Comparison of ENCODE assay signal across 8 mouse cellular contexts in the genomic region with DNA sequence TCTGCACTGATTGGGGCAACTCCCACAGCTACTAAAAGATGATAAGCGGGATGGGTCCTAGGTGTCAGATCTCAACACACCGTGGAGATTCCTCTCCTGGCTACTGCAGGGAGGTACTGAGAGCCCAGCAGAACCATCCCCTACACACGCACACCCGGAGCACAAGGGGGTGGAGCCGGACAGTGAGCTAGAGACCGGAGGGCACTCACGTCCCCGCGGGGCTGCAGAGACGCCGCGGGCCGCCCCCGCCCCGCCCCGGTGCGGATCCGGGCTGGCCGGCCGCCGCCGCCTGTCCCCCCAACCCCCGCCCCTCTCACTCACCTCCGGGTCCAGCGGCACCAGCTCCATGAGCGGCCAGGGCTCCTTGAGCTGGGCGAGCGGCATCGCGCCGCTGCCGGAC. TPM values are rescaled to one million over a fixed set of nuclear protein-coding genes. Genes with fewer than 3 reads are reported as not detected.
DNase-seq lines count a peak whose midpoint lies in the region; ATAC-seq and TF ChIP-seq lines count a peak whose summit lies in the region.

No protein-coding gene starts in this region.

- H3K9ac ChIP-seq in heart, embryonic 11.5 days (ENCODE audit: low read depth, low read length) = peak overlapping the region; percentile 77
- H3K9ac ChIP-seq in midbrain, embryonic 11.5 days (ENCODE audit: low read length) = peak overlapping the region; percentile 85

- no peak overlapping the region for H3K27ac ChIP-seq in testis, adult 2 months (ENCODE audit: control insufficient read depth, insufficient read depth, low read depth, low read length)
- H3K27ac ChIP-seq in heart, embryonic 11.5 days (ENCODE audit: low read depth, low read length) = peak overlapping the region; percentile 83
- no peak overlapping the region for H3K27ac ChIP-seq in midbrain, embryonic 11.5 days (ENCODE audit: low read depth, low read length)

- under 1% methylated on average over 32 of the region's 32 CpGs for WGBS in heart, embryonic 11.5 days (ENCODE audit: insufficient replicate concordance)
- WGBS in midbrain, embryonic 11.5 days = under 1% methylated on average over 28 of the region's 32 CpGs

- peak overlapping the region; percentile 97 for H3K4me2 ChIP-seq in heart, embryonic 11.5 days
- H3K4me2 ChIP-seq in midbrain, embryonic 11.5 days = peak overlapping the region; percentile 98

- H3K9me3 ChIP-seq in heart, embryonic 11.5 days (replicated peaks; ENCODE audit: control insufficient read depth, low read length) = no peaks in the 10 kb centered on the region
- no peaks in the 10 kb centered on the region for H3K9me3 ChIP-seq in midbrain, embryonic 11.5 days (ENCODE audit: control insufficient read depth, low read length)

- TF ChIP-seq CTCF in testis, adult 2 months (IDR thresholded peaks at IDR 0.05; ENCODE audit: control insufficient read depth, insufficient read depth, insufficient replicate concordance, low read depth, low read length) = no peak

- DNase-seq in testis, postnatal 14 days (ENCODE audit: low spot score) = no peak
- peak; percentile 82 for DNase-seq in cerebellum, adult 11-12 months
- DNase-seq in kidney, postnatal 14 days = peak; percentile 62
- DNase-seq in midbrain, embryonic 11.5 days (ENCODE audit: low spot score, missing footprints) = no peak
- no peak for DNase-seq in ovary, adult 18-20 months (ENCODE audit: low spot score)
- DNase-seq in urinary bladder, adult 2 months (ENCODE audit: low spot score) = no peak

- peaks cover 7% of the 10 kb centered on the region for H3K4me1 ChIP-seq in testis, adult 2 months (ENCODE audit: control insufficient read depth, insufficient read depth, low read length)
- H3K4me1 ChIP-seq in heart, embryonic 11.5 days (ENCODE audit: control insufficient read depth, insufficient read depth, low read length) = peaks cover 15% of the 10 kb centered on the region
- H3K4me1 ChIP-seq in midbrain, embryonic 11.5 days (ENCODE audit: control insufficient read depth, insufficient read depth, low read length) = peaks cover 2% of the 10 kb centered on the region; the same call in 1 of the 2 replicates

- peak overlapping the region; percentile 88 for H3K4me3 ChIP-seq in testis, adult 2 months (ENCODE audit: control insufficient read depth, low read depth, low read length)
- peak overlapping the region; percentile 72 for H3K4me3 ChIP-seq in heart, embryonic 11.5 days (ENCODE audit: low read depth, low read length)
- H3K4me3 ChIP-seq in midbrain, embryonic 11.5 days (ENCODE audit: low read depth, low read length) = peak overlapping the region; percentile 70

- H3K27me3 ChIP-seq in testis, adult 2 months (ENCODE audit: control insufficient read depth, insufficient read depth, low read length) = no peaks in the 10 kb centered on the region
- H3K27me3 ChIP-seq in heart, embryonic 11.5 days (ENCODE audit: control insufficient read depth, insufficient read depth, low read length) = no peaks in the 10 kb centered on the region
- peaks cover 5% of the 10 kb centered on the region; the same call in 1 of the 2 replicates for H3K27me3 ChIP-seq in midbrain, embryonic 11.5 days (ENCODE audit: control insufficient read depth, insufficient read depth, low read length)

- ATAC-seq in heart, embryonic 11.5 days (replicated peaks; ENCODE audit: insufficient number of reproducible peaks, low FRiP score, low TSS enrichment) = peak; percentile 43
- no peak; the same call in 1 of the 2 replicates for ATAC-seq in midbrain, embryonic 11.5 days (ENCODE audit: low FRiP score)

- no peak for TF ChIP-seq POLR2A in testis, adult 2 months (IDR thresholded peaks at IDR 0.05; ENCODE audit: control insufficient read depth, low read depth, low read length)

- H3K36me3 ChIP-seq in testis, adult 2 months (ENCODE audit: control insufficient read depth, insufficient read depth, low read length) = no peaks in the 10 kb centered on the region
- H3K36me3 ChIP-seq in heart, embryonic 11.5 days (ENCODE audit: control insufficient read depth, insufficient read depth, low read length) = no peaks in the 10 kb centered on the region
- no peaks in the 10 kb centered on the region for H3K36me3 ChIP-seq in midbrain, embryonic 11.5 days (ENCODE audit: control insufficient read depth, insufficient read depth, low read length)

RNA-seq across cellular contexts. Expression of a gene that starts 0.3 kb away (rescaled TPM):
- polyA plus RNA-seq in testis, adult 2 months (2012; rRNA removed) = 54.8 and 57.2 TPM in 2 replicates
- polyA plus RNA-seq in heart, embryonic 11.5 days (2014; fragmentation: Nextera tagmentation; extraction: Ambion mirVana) = 20.9 and 23.1 TPM in 2 replicates
- 22.2 and 25.2 TPM in 2 replicates for polyA plus RNA-seq in midbrain, embryonic 11.5 days (2014; fragmentation: Nextera tagmentation; extraction: Ambion mirVana)
- polyA plus RNA-seq in urinary bladder, adult 2 months (2012; rRNA removed) = 15.9 and 17.9 TPM in 2 replicates

Comparison
In these comparisons a context has a peak if more than half of its experiments do, and no peak if none do; other contexts are left out.
1. DNase-seq: peak in cerebellum, adult 11-12 months (single experiment) and kidney, postnatal 14 days (single experiment); none in testis, postnatal 14 days (single experiment), midbrain, embryonic 11.5 days (single experiment), ovary, adult 18-20 months (single experiment) and urinary bladder, adult 2 months (single experiment).
2. Peak in every context shown above with its lines, with median percentiles within 50 percentile points of each other: H3K4me3 ChIP-seq.